Mouse (Mus musculus) midbrain, embryonic 16.5 days (tissue): ENCODE data around the gene Lrpap1. TPM values are rescaled to one million over a fixed set of nuclear protein-coding genes. Genes with fewer than 3 reads are reported as not detected.

Experiments used
- ATAC-seq: fragments of 200-750 bp; cut with Nextera tagmentation; 2 replicates; pipeline ENCODE4 v1.8.0; 2017; ENCODE audit warnings: moderate TSS enrichment
- H3K27ac ChIP-seq: fragments of 300-500 bp; sonication (generic); 2 replicates; pipeline ENCODE4 v1.5.1; 2014; ENCODE audit warnings: mild to moderate bottlenecking, low read length, mixed read lengths
- H3K27me3 ChIP-seq: fragments of 300-500 bp; sonication (generic); 2 replicates; pipeline ENCODE4 v1.6.1; 2014; ENCODE audit warnings: low read depth, low read length, mixed read lengths; ENCODE audit not compliant: control insufficient read depth, insufficient read depth
- H3K36me3 ChIP-seq: fragments of 300-500 bp; sonication (generic); 2 replicates; pipeline ENCODE4 v1.6.1; 2014; ENCODE audit warnings: mild to moderate bottlenecking, low read length, moderate library complexity, mixed read lengths; ENCODE audit not compliant: control insufficient read depth, insufficient read depth
- H3K4me1 ChIP-seq: fragments of 300-500 bp; sonication (generic); 2 replicates; pipeline ENCODE4 v1.6.1; 2014; ENCODE audit warnings: mild to moderate bottlenecking, low read length, mixed read lengths; ENCODE audit not compliant: control insufficient read depth, insufficient read depth
- H3K4me2 ChIP-seq: fragments of 300-500 bp; sonication (generic); 2 replicates; pipeline ENCODE4 v1.6.1; 2014; ENCODE audit warnings: mild to moderate bottlenecking, low read length, mixed read lengths
- H3K4me3 ChIP-seq: fragments of 300-500 bp; sonication (generic); 2 replicates; pipeline ENCODE4 v1.5.1; 2014; ENCODE audit warnings: low read depth, mild to moderate bottlenecking, low read length, moderate library complexity, mixed read lengths
- H3K9ac ChIP-seq: fragments of 300-500 bp; sonication (generic); 2 replicates; pipeline ENCODE4 v1.6.1; 2014; ENCODE audit warnings: low read depth, low read length, mixed read lengths
- H3K9me3 ChIP-seq: fragments of 300-500 bp; sonication (generic); replicated peaks from 2 replicates; pipeline ENCODE4 v1.6.1; 2014; ENCODE audit warnings: mild to moderate bottlenecking, low read length, mixed read lengths; ENCODE audit not compliant: control insufficient read depth, poor library complexity, severe bottlenecking
- WGBS: fragments of 180-500 bp; shearing (Covaris S2); extraction: QIAGEN DNeasy Blood & Tissue Kit; methylation state at CpG from one replicate; pipeline ENCODE4 v1.1.7; 2014; 5-methylcytosine and 5-hydroxymethylcytosine counted together
- polyA plus RNA-seq: library from polyadenylated mRNA; unstranded; fragments of >200 nt; fragmentation: Nextera tagmentation; extraction: Ambion mirVana; gene quantifications from 2 replicates; pipeline ENCODE4 v1.2.1, GENCODE M21; 2015

Lrpap1 gene
- polyA plus RNA-seq, 1 experiment from 2014 or later: 141 TPM

DNA sequence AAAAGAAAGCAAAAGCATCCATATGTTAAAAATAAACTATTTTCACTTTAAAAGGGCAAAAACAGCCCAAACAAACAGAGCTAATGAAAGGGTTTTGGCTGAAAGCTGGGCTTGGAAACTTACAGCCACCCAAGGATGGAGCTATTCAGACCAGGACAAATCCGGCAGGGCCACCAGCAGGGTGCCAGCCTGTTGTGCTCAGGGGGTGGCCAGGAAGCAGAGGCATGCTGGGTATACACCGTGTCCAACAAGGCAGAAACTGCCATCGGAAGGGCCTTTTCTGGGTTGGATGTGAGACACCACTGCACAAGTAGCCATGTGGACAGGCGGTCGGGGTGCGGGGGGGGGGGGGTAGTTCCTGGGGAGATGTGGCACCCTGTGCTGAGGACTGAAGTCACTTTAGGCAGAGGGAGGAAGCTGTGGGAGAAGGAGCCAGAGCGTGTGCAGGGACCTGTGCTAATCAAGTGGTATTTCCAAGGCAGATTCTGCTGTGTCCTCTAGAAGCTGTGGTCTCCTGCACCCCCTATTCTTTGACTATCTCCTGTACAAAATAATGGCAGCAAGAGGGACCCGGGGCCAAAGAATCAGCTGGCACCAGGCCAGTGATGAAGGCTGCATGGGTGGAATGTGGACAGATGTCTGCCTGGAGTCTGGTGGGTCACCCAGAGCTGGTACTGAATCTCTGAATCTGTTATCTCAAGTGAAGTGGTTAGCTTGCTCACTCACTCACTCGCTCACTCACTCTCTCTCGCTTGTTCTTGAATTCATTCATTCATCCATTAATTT lies 38.1 kb upstream of the Lrpap1 start:
- Histone ChIP-seq H3K4me1 (0 out of 2 replicates have a peak, but pooled peaks cover 2% of the 10 kb centered on the region), H3K9ac (no peak overlapping the region), H3K27ac (no peak overlapping the region), H3K4me3 (no peak overlapping the region), H3K27me3 (no peaks in the 10 kb centered on the region), H3K9me3 (no peaks in the 10 kb centered on the region), H3K4me2 (no peak overlapping the region), H3K36me3 (no peaks in the 10 kb centered on the region)
- WGBS: 44% methylated on average over 9 of the region's 10 CpGs
- no peak for ATAC-seq

DNA sequence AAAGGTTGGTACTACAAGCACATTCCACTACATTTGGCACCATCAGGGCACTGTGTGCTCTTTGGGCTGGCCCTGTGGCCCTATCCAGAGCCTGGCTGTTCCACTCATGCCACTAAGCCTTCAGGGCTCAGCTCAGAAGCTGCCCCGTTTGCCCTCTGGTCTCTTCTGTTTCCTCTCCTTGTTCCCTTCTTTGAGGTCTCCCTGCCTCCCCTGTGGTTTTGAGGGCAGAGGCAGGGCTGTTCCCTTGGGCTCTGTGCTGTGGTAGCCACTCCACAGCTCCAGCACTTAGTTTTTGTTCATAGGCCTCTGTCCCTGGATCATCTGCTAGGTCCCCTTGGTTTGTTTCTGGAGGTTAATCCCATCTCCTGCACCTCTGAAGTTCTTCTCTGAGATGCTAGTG lies 37.3 kb upstream of the Lrpap1 start:
- Histone ChIP-seq H3K27ac (no peak overlapping the region), H3K27me3 (no peaks in the 10 kb centered on the region), H3K4me2 (no peak overlapping the region), H3K4me1 (0 out of 2 replicates have a peak, but pooled peaks cover 4% of the 10 kb centered on the region), H3K4me3 (no peak overlapping the region), H3K9me3 (no peaks in the 10 kb centered on the region), H3K36me3 (no peaks in the 10 kb centered on the region), H3K9ac (no peak overlapping the region)
- ATAC-seq: no peak
- WGBS: 28% methylated on average over 1 of the region's 1 CpGs

DNA sequence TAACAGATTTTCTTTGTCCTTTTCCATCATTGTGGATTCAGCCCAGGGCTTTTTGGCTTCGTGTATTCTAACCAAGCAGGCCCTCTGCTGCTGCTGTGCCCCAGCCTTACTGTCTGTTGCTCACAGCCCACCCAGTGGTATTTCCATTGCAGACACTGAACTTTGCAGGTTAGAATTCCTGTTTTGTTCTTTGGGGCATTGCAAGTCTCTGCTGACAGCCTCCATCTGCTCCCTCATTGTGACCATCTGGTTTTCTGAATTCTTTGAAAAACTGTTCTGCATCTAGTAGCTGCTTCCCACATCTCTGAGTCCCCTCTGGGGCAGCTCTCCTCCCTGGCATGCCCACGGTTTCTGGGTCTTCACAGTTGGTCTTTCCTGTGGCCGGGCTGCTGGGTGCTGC lies 35.8 kb upstream of the Lrpap1 start:
- Histone ChIP-seq H3K4me1 (0 out of 2 replicates have a peak, but pooled peaks cover 2% of the 10 kb centered on the region), H3K27ac (no peak overlapping the region), H3K36me3 (no peaks in the 10 kb centered on the region), H3K4me2 (no peak overlapping the region), H3K27me3 (no peaks in the 10 kb centered on the region), H3K4me3 (no peak overlapping the region), H3K9me3 (no peaks in the 10 kb centered on the region), H3K9ac (no peak overlapping the region)
- WGBS: 29% methylated on average over 3 of the region's 3 CpGs
- no peak for ATAC-seq

DNA sequence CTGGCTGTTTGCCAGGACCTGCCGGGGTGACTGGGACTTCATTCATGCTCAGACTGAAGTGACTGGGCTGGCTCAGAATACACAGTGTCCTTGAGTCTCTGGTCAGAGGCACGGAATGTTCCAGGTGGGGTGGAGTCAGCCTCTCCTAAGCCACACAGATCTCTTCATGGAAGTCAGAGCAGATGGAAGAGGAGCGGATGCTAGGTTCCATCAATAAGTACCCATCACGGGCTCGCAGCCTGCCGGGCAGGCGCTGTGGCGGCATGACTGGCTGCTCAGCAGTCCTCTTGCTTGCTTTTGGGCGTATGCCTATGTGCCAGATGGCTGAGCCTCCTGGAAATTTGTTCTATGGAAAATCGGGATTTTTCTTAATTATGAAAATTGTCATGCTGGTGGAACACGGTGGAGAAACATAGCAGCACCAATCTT lies 32.6 kb upstream of the Lrpap1 start:
- WGBS: 73% methylated on average over 11 of the region's 11 CpGs
- Histone ChIP-seq H3K4me1 (0 out of 2 replicates have a peak, but pooled peaks cover 2% of the 10 kb centered on the region), H3K4me3 (no peak overlapping the region), H3K4me2 (no peak overlapping the region), H3K27me3 (no peaks in the 10 kb centered on the region), H3K9ac (no peak overlapping the region), H3K27ac (no peak overlapping the region), H3K9me3 (no peaks in the 10 kb centered on the region), H3K36me3 (no peaks in the 10 kb centered on the region)
- ATAC-seq: no peak

DNA sequence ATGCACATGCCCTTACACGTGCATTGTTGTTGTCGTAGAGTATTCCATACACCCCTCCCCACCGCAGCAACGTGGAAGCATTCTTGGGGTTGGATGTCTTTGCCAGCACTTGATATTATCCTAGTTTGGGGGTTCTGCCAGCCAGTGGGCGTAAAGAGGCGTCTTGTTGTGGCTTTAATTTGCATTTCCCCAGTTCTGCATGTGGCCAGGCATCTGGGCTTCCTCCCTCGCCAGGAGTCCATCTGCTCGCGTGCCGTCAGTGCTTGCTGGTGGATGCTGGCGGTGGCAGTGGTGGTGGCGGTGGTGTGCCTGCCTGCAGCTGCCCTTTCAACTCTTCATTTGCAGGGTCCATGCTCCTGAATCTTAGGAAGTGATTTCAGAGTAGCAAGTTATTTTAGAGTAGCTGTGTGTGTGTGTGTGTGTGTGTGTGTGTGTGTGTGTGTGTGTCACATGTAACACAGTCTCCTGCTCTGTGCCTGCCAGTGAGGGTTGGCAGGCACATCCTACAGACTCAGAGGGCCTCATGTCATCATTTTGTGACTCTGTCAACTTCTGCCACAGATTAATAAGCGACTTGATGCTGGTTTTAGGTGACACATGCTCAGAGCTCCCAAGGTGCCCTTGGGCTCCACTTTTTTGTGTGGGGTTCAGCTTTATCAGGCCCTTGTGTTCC lies 32.1 kb upstream of the Lrpap1 start:
- 0 out of 2 replicates have a peak, but pooled peaks cover 2% of the 10 kb centered on the region for H3K4me1 ChIP-seq
- no peak overlapping the region for H3K27ac ChIP-seq
- no peaks in the 10 kb centered on the region for H3K36me3 ChIP-seq
- H3K4me3 ChIP-seq: no peak overlapping the region
- WGBS: 63% methylated on average over 13 of the region's 13 CpGs
- no peak overlapping the region for H3K9ac ChIP-seq
- H3K4me2 ChIP-seq: no peak overlapping the region
- no peaks in the 10 kb centered on the region for H3K9me3 ChIP-seq
- 0 out of 2 replicates have a peak, but pooled peaks have one; percentile 8 for ATAC-seq
- H3K27me3 ChIP-seq: no peaks in the 10 kb centered on the region

DNA sequence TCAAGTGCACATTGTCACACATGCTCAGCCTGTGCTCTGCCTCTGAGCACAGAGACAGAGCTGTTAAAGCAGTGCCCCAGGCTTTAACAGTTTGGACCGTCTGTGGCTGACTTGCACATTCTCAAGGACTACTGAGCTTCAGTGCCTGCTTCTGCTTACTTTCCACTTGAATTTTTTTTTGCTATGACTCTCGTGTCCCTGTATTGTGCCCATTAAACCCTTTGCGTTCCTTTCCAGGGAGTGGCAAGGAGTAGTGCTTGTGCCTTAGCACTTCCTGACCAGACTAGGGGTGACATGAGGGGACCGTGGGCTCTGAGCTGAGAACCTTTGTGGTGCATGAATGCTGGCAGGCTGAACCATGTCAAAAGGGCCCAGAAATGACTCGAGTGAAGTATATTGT lies 30.3 kb upstream of the Lrpap1 start:
- Histone ChIP-seq H3K27ac (no peak overlapping the region), H3K4me3 (no peak overlapping the region), H3K36me3 (no peaks in the 10 kb centered on the region), H3K27me3 (no peaks in the 10 kb centered on the region), H3K4me1 (0 out of 2 replicates have a peak, but pooled peaks cover 2% of the 10 kb centered on the region), H3K9me3 (no peaks in the 10 kb centered on the region), H3K9ac (no peak overlapping the region), H3K4me2 (no peak overlapping the region)
- no peak for ATAC-seq
- 77% methylated on average over 5 of the region's 5 CpGs for WGBS

DNA sequence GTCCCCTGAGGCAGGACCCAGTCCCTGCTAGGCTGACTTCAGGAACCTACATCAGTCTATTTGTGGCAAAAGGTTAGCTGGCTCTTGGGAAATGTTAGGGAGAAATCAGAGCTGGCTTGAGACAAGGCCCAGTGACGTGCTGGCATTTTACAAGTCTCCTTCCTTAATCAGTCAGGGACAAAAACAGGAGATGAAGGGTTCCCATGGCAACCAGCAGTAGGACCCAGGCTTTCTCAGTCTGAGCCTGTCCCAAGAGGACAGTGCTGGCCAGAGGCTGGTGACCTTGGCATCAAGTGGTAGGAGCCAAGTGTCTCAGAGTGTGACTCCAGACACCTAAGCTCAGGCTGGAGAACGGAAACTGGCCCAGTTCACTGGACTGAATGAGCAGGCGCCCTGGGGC lies 28.7 kb upstream of the Lrpap1 start:
- Histone ChIP-seq H3K4me1 (0 out of 2 replicates have a peak, but pooled peaks cover 2% of the 10 kb centered on the region), H3K9me3 (no peaks in the 10 kb centered on the region), H3K36me3 (no peaks in the 10 kb centered on the region), H3K4me2 (no peak overlapping the region), H3K27me3 (no peaks in the 10 kb centered on the region), H3K4me3 (no peak overlapping the region), H3K9ac (no peak overlapping the region), H3K27ac (no peak overlapping the region)
- 55% methylated on average over 3 of the region's 3 CpGs for WGBS
- no peak for ATAC-seq

DNA sequence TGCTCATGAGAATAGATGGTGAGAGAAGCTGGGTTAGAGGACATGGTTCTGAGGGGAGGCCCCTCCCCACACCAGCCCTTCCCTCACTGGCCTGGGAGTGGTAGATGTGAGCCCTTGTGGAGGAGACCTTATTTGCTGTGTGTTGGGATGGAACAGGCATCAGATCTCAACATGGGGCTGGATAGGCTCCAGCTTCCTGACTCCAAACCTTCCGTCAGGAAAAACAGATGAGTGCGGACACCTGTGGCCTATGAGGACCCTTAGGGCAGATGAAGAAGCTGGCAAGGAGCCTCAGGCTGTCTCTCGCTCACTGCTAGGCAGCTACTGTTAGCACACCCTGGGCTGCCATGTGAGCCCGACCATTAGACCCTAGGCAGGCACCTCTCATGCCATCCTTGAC lies 27.9 kb upstream of the Lrpap1 start:
- Histone ChIP-seq H3K36me3 (no peaks in the 10 kb centered on the region), H3K4me2 (no peak overlapping the region), H3K4me1 (0 out of 2 replicates have a peak, but pooled peaks cover 2% of the 10 kb centered on the region), H3K27me3 (no peaks in the 10 kb centered on the region), H3K4me3 (no peak overlapping the region), H3K27ac (no peak overlapping the region), H3K9me3 (no peaks in the 10 kb centered on the region), H3K9ac (no peak overlapping the region)
- WGBS: 90% methylated on average over 4 of the region's 4 CpGs
- no peak for ATAC-seq
